Mouse (Mus musculus) intestine, postnatal 0 days (tissue): ENCODE data around the gene Prrt1. TPM values are rescaled to one million over a fixed set of nuclear protein-coding genes. Genes with fewer than 3 reads are reported as not detected.

Experiments
- ATAC-seq: fragments of 200-750 bp; cut with Nextera tagmentation; 2 replicates; pipeline ENCODE4 v1.8.0; 2017; ENCODE audit warnings: mild to moderate bottlenecking, moderate TSS enrichment, moderate library complexity
- H3K27ac ChIP-seq: fragments of 300-500 bp; sonication (generic); 2 replicates; pipeline ENCODE4 v1.5.1; 2014; ENCODE audit warnings: mild to moderate bottlenecking, low read depth, low read length, moderate library complexity
- H3K27me3 ChIP-seq: fragments of 300-500 bp; sonication (generic); replicated peaks from 2 replicates; pipeline ENCODE4 v1.6.1; 2014; ENCODE audit warnings: low read length, mixed read lengths; ENCODE audit not compliant: control insufficient read depth, insufficient read depth
- H3K36me3 ChIP-seq: fragments of 300-500 bp; sonication (generic); 2 replicates; pipeline ENCODE4 v1.6.1; 2014; ENCODE audit warnings: mild to moderate bottlenecking, moderate library complexity; ENCODE audit not compliant: control insufficient read depth, insufficient read depth
- H3K4me1 ChIP-seq: fragments of 300-500 bp; sonication (generic); replicated peaks from 2 replicates; pipeline ENCODE4 v1.6.1; 2014; ENCODE audit warnings: antibody characterized with exemption, low read length, mixed read lengths; ENCODE audit not compliant: control insufficient read depth, insufficient read depth
- H3K4me2 ChIP-seq: fragments of 300-500 bp; sonication (generic); replicated peaks from 2 replicates; pipeline ENCODE4 v1.6.1; 2014; ENCODE audit warnings: low read depth, mild to moderate bottlenecking, moderate library complexity
- H3K4me3 ChIP-seq: fragments of 300-500 bp; sonication (generic); 2 replicates; pipeline ENCODE4 v1.5.1; 2014; ENCODE audit warnings: low read depth, low read length
- H3K9ac ChIP-seq: fragments of 300-500 bp; sonication (generic); 2 replicates; pipeline ENCODE4 v1.6.1; 2014; ENCODE audit warnings: mild to moderate bottlenecking, low read depth, low read length
- H3K9me3 ChIP-seq: fragments of 300-500 bp; sonication (generic); 2 replicates; pipeline ENCODE4 v1.6.1; 2016; ENCODE audit warnings: mixed run types; ENCODE audit not compliant: control insufficient read depth
- CTCF ChIP-seq: sonication (generic); IDR thresholded peaks from 2 replicates; pipeline ENCODE4 v1.5.1; 2016; ENCODE audit warnings: low read depth, mild to moderate bottlenecking, control low read depth, antibody characterized with exemption, moderate library complexity
- WGBS: fragments of 180-500 bp; shearing (Covaris S2); extraction: QIAGEN DNeasy Blood & Tissue Kit; methylation state at CpG from one replicate; pipeline ENCODE4 v1.1.7; 2014; 5-methylcytosine and 5-hydroxymethylcytosine counted together
- polyA plus RNA-seq: library from polyadenylated mRNA; unstranded; fragments of >200 nt; fragmentation: Nextera tagmentation; extraction: Ambion mirVana; gene quantifications from 2 replicates; pipeline ENCODE4 v1.2.1, GENCODE M21; 2015

Prrt1 gene
- polyA plus RNA-seq, 1 experiment from 2014 or later = 0.47 TPM

GRCm38 (mm10) chr17:34635671-34636070 is 6.3 kb downstream of the Prrt1 start:
- TF ChIP-seq CTCF = no peak
- Histone ChIP-seq H3K4me2 (no peak overlapping the region), H3K36me3 (no peaks in the 10 kb centered on the region), H3K4me3 (no peak overlapping the region), H3K27me3 (peaks cover 10% of the 10 kb centered on the region), H3K9me3 (no peaks in the 10 kb centered on the region), H3K27ac (no peak overlapping the region), H3K4me1 (peaks cover 6% of the 10 kb centered on the region; the same call in 1 of the 2 replicates), H3K9ac (no peak overlapping the region)
- 61% methylated on average over 2 of the region's 2 CpGs for WGBS
- no peak for ATAC-seq

- no peak overlapping the region for H3K4me3 ChIP-seq
- 60% methylated on average over 3 of the region's 3 CpGs for WGBS
- no peak for ATAC-seq
- no peak overlapping the region for H3K4me2 ChIP-seq
- H3K9ac ChIP-seq = no peak overlapping the region
- H3K36me3 ChIP-seq = no peaks in the 10 kb centered on the region
- H3K27me3 ChIP-seq = no peaks in the 10 kb centered on the region; the same call in 1 of the 2 replicates
- no peaks in the 10 kb centered on the region for H3K9me3 ChIP-seq
- 0 out of 2 replicates have a peak, but pooled peaks cover 2% of the 10 kb centered on the region for H3K4me1 ChIP-seq
- H3K27ac ChIP-seq = no peak overlapping the region
- no peak for TF ChIP-seq CTCF
Measured at GRCm38 (mm10) chr17:34637459-34637858, 8.1 kb downstream of the Prrt1 start.

GRCm38 (mm10) chr17:34639461-34640255 is 10.3 kb downstream of the Prrt1 start:
- WGBS = 82% methylated on average over 7 of the region's 7 CpGs
- no peak overlapping the region for H3K27ac ChIP-seq
- H3K4me2 ChIP-seq = no peak overlapping the region
- H3K4me3 ChIP-seq = no peak overlapping the region
- TF ChIP-seq CTCF = no peak
- no peaks in the 10 kb centered on the region for H3K36me3 ChIP-seq
- no peaks in the 10 kb centered on the region for H3K9me3 ChIP-seq
- H3K4me1 ChIP-seq = 0 out of 2 replicates have a peak, but pooled peaks cover 2% of the 10 kb centered on the region
- no peaks in the 10 kb centered on the region; the same call in 1 of the 2 replicates for H3K27me3 ChIP-seq
- H3K9ac ChIP-seq = no peak overlapping the region
- ATAC-seq = no peak

- Histone ChIP-seq H3K4me3 (no peak overlapping the region), H3K27me3 (no peaks in the 10 kb centered on the region), H3K9ac (no peak overlapping the region), H3K36me3 (no peaks in the 10 kb centered on the region), H3K9me3 (no peaks in the 10 kb centered on the region), H3K4me2 (no peak overlapping the region), H3K27ac (peak overlapping the region; percentile 35; the same call in 1 of the 2 replicates), H3K4me1 (0 out of 2 replicates have a peak, but pooled peaks cover 7% of the 10 kb centered on the region)
- WGBS = 23% methylated on average over 11 of the region's 11 CpGs
- TF ChIP-seq CTCF = peak; percentile 50
- no peak for ATAC-seq
Measured at GRCm38 (mm10) chr17:34640778-34641601, 11.7 kb downstream of the Prrt1 start.

- Histone ChIP-seq H3K9me3 (no peaks in the 10 kb centered on the region), H3K27me3 (no peaks in the 10 kb centered on the region), H3K4me1 (0 out of 2 replicates have a peak, but pooled peaks cover 7% of the 10 kb centered on the region), H3K4me3 (no peak overlapping the region), H3K36me3 (no peaks in the 10 kb centered on the region), H3K9ac (no peak overlapping the region), H3K4me2 (no peak overlapping the region), H3K27ac (no peak overlapping the region)
- ATAC-seq = no peak
- no peak for TF ChIP-seq CTCF
- WGBS = 72% methylated on average over 3 of the region's 3 CpGs
Measured at GRCm38 (mm10) chr17:34641945-34642344, 12.6 kb downstream of the Prrt1 start.

GRCm38 (mm10) chr17:34643379-34643778 is 14.0 kb downstream of the Prrt1 start:
- Histone ChIP-seq H3K36me3 (no peaks in the 10 kb centered on the region; the same call in 1 of the 2 replicates), H3K9me3 (no peaks in the 10 kb centered on the region), H3K4me3 (no peak overlapping the region), H3K27ac (no peak overlapping the region), H3K9ac (no peak overlapping the region), H3K27me3 (no peaks in the 10 kb centered on the region), H3K4me2 (no peak overlapping the region), H3K4me1 (0 out of 2 replicates have a peak, but pooled peaks cover 7% of the 10 kb centered on the region)
- ATAC-seq = no peak
- WGBS = 82% methylated on average over 4 of the region's 4 CpGs
- no peak for TF ChIP-seq CTCF
